15 mouse cellular contexts compared by ENCODE assay signal in the genomic region with DNA sequence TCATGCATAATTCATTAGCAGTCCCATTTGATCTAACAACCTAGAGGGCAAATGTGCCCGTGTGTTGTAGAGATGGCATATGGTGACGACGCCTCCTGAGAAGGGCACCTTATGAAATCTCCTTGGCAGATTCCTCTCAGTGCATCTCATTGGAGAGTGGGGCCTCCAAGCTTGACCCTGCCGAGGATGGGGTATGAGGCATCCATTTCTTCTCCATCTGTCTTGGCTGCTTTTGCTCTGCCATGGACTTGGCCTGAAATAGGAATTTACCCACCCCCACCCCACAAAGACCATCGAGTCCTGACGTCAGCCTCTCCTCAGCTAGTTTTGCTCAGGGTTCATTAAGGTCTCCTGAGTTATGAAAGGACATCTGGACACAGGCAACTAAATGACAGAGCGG.
A peak's percentile ranks its signal among the peaks of the same experiment; 100 is the strongest.
DNase-seq lines count a peak whose midpoint lies in the region; ATAC-seq lines count a peak whose summit lies in the region.
"Had no signal": no experiment of that assay in that cellular context is flagged by ENCODE, and none has a peak within 500 bp of the region (broad histone marks: within the 10 kb centered on the region; RNA-seq: fewer than 3 reads in every experiment).

No protein-coding gene starts in this region.

- no peak overlapping the region for H3K9ac ChIP-seq in midbrain, embryonic 15.5 days
- H3K9ac ChIP-seq in hindbrain, embryonic 14.5 days: no peak overlapping the region
- no peak overlapping the region for H3K9ac ChIP-seq in midbrain, embryonic 16.5 days (ENCODE audit: low read depth, low read length)
- H3K9ac ChIP-seq: heart, embryonic 15.5 days; limb, embryonic 13.5 days had no signal

- no peak overlapping the region for H3K4me3 ChIP-seq in midbrain, embryonic 10.5 days
- no peak overlapping the region for H3K4me3 ChIP-seq in midbrain, embryonic 15.5 days
- no peak overlapping the region for H3K4me3 ChIP-seq in embryonic facial prominence, embryonic 10.5 days
- no peak overlapping the region for H3K4me3 ChIP-seq in hindbrain, embryonic 14.5 days (replicated peaks; ENCODE audit: low read length)
- no peak overlapping the region for H3K4me3 ChIP-seq in midbrain, embryonic 16.5 days (ENCODE audit: low read depth, low read length)
- H3K4me3 ChIP-seq: heart, embryonic 15.5 days; limb, embryonic 13.5 days had no signal

- no peak; the same call in 1 of the 2 replicates for ATAC-seq in midbrain, embryonic 15.5 days (replicated peaks)
- 0 out of 2 replicates have a peak, but pooled peaks have one; percentile 49 for ATAC-seq in hindbrain, embryonic 14.5 days (ENCODE audit: low FRiP score)
- ATAC-seq in midbrain, embryonic 16.5 days: 0 out of 2 replicates have a peak, but pooled peaks have one; percentile 3
- no peak for ATAC-seq in inflammation-experienced regulatory T-cells, adult 6 months

- WGBS in midbrain, embryonic 10.5 days: 63% methylated on average over 7 of the region's 7 CpGs
- WGBS in midbrain, embryonic 15.5 days: 47% methylated on average over 7 of the region's 7 CpGs
- WGBS in embryonic facial prominence, embryonic 10.5 days: 44% methylated on average over 7 of the region's 7 CpGs
- WGBS in hindbrain, embryonic 14.5 days: 28% methylated on average over 7 of the region's 7 CpGs
- 48% methylated on average over 7 of the region's 7 CpGs for WGBS in midbrain, embryonic 16.5 days

- no peaks in the 10 kb centered on the region for H3K9me3 ChIP-seq in midbrain, embryonic 10.5 days (replicated peaks)
- H3K9me3 ChIP-seq in midbrain, embryonic 15.5 days: no peaks in the 10 kb centered on the region
- no peaks in the 10 kb centered on the region for H3K9me3 ChIP-seq in embryonic facial prominence, embryonic 10.5 days
- H3K9me3 ChIP-seq in hindbrain, embryonic 14.5 days (ENCODE audit: control insufficient read depth, low read length): no peaks in the 10 kb centered on the region
- no peaks in the 10 kb centered on the region for H3K9me3 ChIP-seq in midbrain, embryonic 16.5 days (replicated peaks; ENCODE audit: control insufficient read depth, low read length, poor library complexity, severe bottlenecking)
- H3K9me3 ChIP-seq: G1E; heart, embryonic 15.5 days; limb, embryonic 13.5 days had no signal

- H3K4me2 ChIP-seq in midbrain, embryonic 15.5 days: no peak overlapping the region
- no peak overlapping the region for H3K4me2 ChIP-seq in hindbrain, embryonic 14.5 days (replicated peaks)
- no peak overlapping the region for H3K4me2 ChIP-seq in midbrain, embryonic 16.5 days (ENCODE audit: low read length)
- H3K4me2 ChIP-seq: heart, embryonic 15.5 days; limb, embryonic 13.5 days had no signal

- H3K4me1 ChIP-seq in midbrain, embryonic 10.5 days: peaks cover 54% of the 10 kb centered on the region
- peaks cover 40% of the 10 kb centered on the region for H3K4me1 ChIP-seq in midbrain, embryonic 15.5 days
- H3K4me1 ChIP-seq in embryonic facial prominence, embryonic 10.5 days: peaks cover 62% of the 10 kb centered on the region
- peaks cover 41% of the 10 kb centered on the region for H3K4me1 ChIP-seq in hindbrain, embryonic 14.5 days (replicated peaks; ENCODE audit: control insufficient read depth, insufficient read depth, low read length)
- peaks cover 22% of the 10 kb centered on the region for H3K4me1 ChIP-seq in midbrain, embryonic 16.5 days (ENCODE audit: control insufficient read depth, insufficient read depth, low read length)

- H3K27me3 ChIP-seq in midbrain, embryonic 10.5 days (ENCODE audit: low read depth, poor library complexity, severe bottlenecking): peaks cover 17% of the 10 kb centered on the region
- H3K27me3 ChIP-seq in midbrain, embryonic 15.5 days (replicated peaks): no peaks in the 10 kb centered on the region
- H3K27me3 ChIP-seq in embryonic facial prominence, embryonic 10.5 days (replicated peaks; ENCODE audit: low read depth, poor library complexity, severe bottlenecking): peaks cover 10% of the 10 kb centered on the region; the same call in 1 of the 2 replicates
- no peaks in the 10 kb centered on the region for H3K27me3 ChIP-seq in hindbrain, embryonic 14.5 days (ENCODE audit: control insufficient read depth, insufficient read depth, low read length)
- H3K27me3 ChIP-seq in midbrain, embryonic 16.5 days (ENCODE audit: control insufficient read depth, insufficient read depth, low read depth, low read length): no peaks in the 10 kb centered on the region
- H3K27me3 ChIP-seq: heart, embryonic 15.5 days had no signal

- H3K36me3 ChIP-seq in midbrain, embryonic 10.5 days: no peaks in the 10 kb centered on the region
- H3K36me3 ChIP-seq in midbrain, embryonic 15.5 days (replicated peaks): no peaks in the 10 kb centered on the region
- H3K36me3 ChIP-seq in embryonic facial prominence, embryonic 10.5 days (replicated peaks): no peaks in the 10 kb centered on the region
- H3K36me3 ChIP-seq in hindbrain, embryonic 14.5 days (replicated peaks; ENCODE audit: control insufficient read depth, insufficient read depth): no peaks in the 10 kb centered on the region
- no peaks in the 10 kb centered on the region for H3K36me3 ChIP-seq in midbrain, embryonic 16.5 days (ENCODE audit: control insufficient read depth, insufficient read depth, low read length)
- H3K36me3 ChIP-seq: G1E; heart, embryonic 15.5 days; limb, embryonic 13.5 days had no signal

- DNase-seq in midbrain, embryonic 10.5 days (ENCODE audit: low spot score): no peak
- DNase-seq in embryonic facial prominence, embryonic 10.5 days (ENCODE audit: low spot score): no peak
- no peak for DNase-seq in hindbrain, embryonic 14.5 days (ENCODE audit: low spot score)
- DNase-seq in right cerebral cortex, postnatal 10 days (ENCODE audit: low spot score in 2 of 2): no peak
- no peak for DNase-seq in spleen, postnatal 14 days (ENCODE audit: low spot score in 2 of 2)
- DNase-seq: adrenal gland, adult 8-10 months; cerebellum, adult 9-11 months; thymus, postnatal 14 days had no signal

- H3K27ac ChIP-seq in midbrain, embryonic 10.5 days (replicated peaks): 0 out of 2 replicates have a peak overlapping the region, but pooled peaks have one; percentile 17
- H3K27ac ChIP-seq in midbrain, embryonic 15.5 days: no peak overlapping the region
- H3K27ac ChIP-seq in embryonic facial prominence, embryonic 10.5 days (replicated peaks): peak overlapping the region; percentile 75; the same call in 1 of the 2 replicates
- H3K27ac ChIP-seq in hindbrain, embryonic 14.5 days: no peak overlapping the region
- no peak overlapping the region for H3K27ac ChIP-seq in midbrain, embryonic 16.5 days (ENCODE audit: low read length)
- H3K27ac ChIP-seq: heart, embryonic 15.5 days; limb, embryonic 13.5 days; macrophage had no signal

Comparison
In these comparisons a context has a peak if more than half of its experiments do, and no peak if none do; other contexts are left out.
1. H3K27ac ChIP-seq: peak in midbrain, embryonic 10.5 days (single experiment) and embryonic facial prominence, embryonic 10.5 days (single experiment); none in midbrain, embryonic 15.5 days (single experiment), hindbrain, embryonic 14.5 days (single experiment) and midbrain, embryonic 16.5 days (single experiment).
2. ATAC-seq: peak in hindbrain, embryonic 14.5 days (single experiment) and midbrain, embryonic 16.5 days (single experiment); none in midbrain, embryonic 15.5 days (single experiment) and inflammation-experienced regulatory T-cells, adult 6 months (single experiment).